Mouse (Mus musculus) brain, embryonic 14.5 days (tissue): ENCODE results near the gene Fkbp9. TPM values are rescaled to one million over a fixed set of nuclear protein-coding genes. Genes with fewer than 3 reads are reported as not detected.

Experiments
- DNase-seq: peaks from one replicate; pipeline ENCODE4 v3.0.0-alpha.2; 2011; ENCODE audit warnings: low read depth
- CTCF ChIP-seq: fragments of 200-500 bp; IDR thresholded peaks from 2 replicates; pipeline ENCODE4 v1.5.1; 2012; ENCODE audit warnings: inconsistent platforms, mild to moderate bottlenecking, moderate library complexity, borderline replicate concordance; ENCODE audit not compliant: insufficient read depth, insufficient read length; ENCODE audit errors: extremely low read depth
- POLR2A ChIP-seq: fragments of 200-500 bp; IDR thresholded peaks from 2 replicates; pipeline ENCODE4 v1.6.1; 2012; ENCODE audit warnings: mild to moderate bottlenecking, inconsistent platforms, borderline replicate concordance; ENCODE audit not compliant: poor library complexity, insufficient read depth, insufficient read length, severe bottlenecking; ENCODE audit errors: extremely low read depth
- polyA plus RNA-seq: library from polyadenylated mRNA; depleted of rRNA; stranded (reverse); fragments of >200 nt; gene quantifications from 2 replicates; pipeline ENCODE4 v1.2.3, GENCODE M21; 2012

Gene Fkbp9
- polyA plus RNA-seq, 1 experiment = 37.5 TPM

DNA sequence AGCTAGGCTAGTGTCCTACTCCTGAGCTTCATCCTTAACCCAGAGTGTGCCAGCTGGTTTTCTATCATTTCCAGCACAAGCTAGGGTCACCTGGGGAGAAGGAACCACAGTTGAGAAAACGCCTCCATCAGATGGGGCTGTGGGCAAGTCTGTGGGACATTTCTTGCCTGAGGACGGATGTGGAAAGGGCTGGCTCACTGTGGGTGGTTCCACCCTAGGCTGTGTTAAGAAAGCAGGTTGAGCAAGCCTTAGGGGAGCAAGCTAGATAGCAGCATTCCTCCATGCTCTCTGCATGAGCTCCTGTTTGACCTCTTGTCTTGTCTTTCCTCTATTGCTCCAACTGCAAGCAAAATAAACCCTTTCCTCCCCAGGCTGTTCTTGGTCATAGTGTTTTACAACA, 58.9 kb downstream of the Fkbp9 start:
- TF ChIP-seq POLR2A = no peak
- TF ChIP-seq CTCF = no peak

DNA sequence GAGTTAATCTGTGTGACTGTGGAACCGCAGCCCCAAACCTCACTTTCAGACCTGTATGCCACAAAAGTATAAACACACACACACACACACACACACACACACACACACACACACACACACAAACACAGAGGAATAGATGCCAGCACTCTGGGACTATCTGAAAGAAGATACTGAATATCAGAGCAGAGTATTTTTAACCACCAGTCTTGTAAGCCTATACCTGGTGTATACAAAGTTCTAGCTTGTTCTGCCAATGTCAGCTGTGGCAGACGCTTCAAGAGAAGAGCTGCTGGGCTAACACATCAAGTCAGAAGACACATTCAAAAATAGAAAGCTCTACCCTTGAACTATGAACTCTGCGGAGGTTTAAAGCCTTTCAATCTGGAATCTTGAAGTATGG, 67.7 kb downstream of the Fkbp9 start:
- DNase-seq = no peak
- TF ChIP-seq POLR2A (no peak), CTCF (no peak)

More for the DNA sequence above, 58.9 kb downstream of the Fkbp9 start:
- no peak for DNase-seq

DNA sequence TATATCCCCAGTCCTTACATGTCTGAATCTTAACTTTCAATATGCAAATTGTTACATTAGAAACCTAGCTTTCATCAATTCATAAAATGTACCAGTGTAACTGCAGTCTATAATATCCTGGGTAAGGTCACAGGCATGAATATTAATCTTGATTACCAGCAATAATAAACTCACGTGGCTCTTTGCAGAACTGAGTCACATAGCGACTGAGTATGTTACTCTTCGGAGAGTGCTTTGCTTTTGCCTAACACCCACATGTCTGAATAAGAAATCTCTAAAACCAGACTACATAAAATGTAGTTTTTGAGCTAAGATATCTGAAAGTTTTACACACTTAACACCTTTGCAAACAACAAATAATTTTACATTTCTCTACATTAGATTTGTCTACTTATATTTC, 69.5 kb downstream of the Fkbp9 start:
- no peak for DNase-seq
- no peak for TF ChIP-seq CTCF
- TF ChIP-seq POLR2A = no peak

DNA sequence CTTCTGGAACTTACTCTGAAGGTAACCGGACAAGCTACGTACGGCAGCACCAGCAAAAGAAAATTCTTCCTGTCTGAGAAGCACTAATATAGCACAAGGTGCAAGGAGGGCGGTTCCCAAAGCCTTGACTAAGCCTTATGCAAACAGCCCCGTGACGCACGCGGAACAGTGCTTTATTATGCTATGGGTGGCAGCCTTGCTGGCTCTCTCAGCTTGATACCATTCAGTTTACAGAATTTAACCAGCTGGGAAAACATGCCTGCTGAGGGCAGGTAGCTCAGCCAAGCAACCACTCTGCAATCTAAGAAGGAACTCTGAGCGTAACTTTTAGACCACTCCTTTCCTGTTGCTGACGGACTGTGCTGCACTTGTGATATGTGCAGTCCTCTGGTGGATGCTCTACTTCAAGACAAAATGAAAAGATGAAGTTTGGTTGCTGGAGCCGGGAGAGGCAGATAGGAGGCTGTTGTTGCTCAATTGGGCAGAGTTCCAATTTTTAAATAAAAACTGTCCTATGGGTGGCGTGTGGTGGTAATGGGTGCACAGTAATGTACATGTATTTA, 70.0 kb downstream of the Fkbp9 start:
- TF ChIP-seq POLR2A (no peak), CTCF (no peak)
- peak; percentile 47 for DNase-seq

DNA sequence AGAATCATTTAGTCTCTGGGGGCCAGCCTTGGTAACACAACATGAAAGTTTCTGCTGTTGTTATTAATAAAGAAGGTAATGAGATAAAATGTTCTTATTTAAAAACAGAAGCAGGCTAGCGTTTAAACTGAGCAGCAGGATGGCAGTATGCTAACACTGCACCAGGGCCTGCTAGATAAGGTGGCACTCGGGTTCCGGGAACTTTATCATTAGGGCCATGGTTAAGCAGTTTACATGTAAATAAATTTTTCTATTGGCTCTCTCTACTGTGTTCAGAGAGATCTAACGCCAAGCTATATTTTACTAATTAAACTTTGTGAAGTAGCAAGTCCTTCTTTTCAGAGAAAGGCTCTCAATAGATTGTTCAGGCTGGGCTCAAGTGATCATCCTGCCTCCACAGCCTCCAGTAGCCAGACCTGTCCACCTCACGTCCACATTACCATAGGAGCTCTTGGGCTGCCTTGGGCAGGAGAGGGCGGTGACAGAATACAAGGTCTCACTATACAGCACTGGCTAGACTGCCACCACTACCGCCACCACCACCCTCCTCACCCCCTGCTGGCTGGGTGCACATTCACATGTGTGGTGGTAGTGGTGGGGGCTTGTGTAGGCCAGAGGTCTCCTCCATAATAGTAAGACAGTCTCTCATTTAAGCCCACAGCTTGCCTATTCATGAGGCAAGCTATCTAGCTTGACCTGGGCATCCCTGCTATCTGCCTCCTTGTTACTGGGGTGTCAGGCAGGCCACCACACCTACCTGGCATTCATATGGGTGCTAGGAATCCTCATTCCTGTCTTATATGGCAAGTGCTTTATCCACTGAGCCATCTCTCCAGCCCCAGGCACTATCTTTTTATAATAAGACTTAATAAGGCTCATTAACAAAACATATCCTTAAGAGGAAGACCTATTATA, 71.0 kb downstream of the Fkbp9 start:
- TF ChIP-seq POLR2A = no peak
- TF ChIP-seq CTCF = no peak
- DNase-seq = no peak

DNA sequence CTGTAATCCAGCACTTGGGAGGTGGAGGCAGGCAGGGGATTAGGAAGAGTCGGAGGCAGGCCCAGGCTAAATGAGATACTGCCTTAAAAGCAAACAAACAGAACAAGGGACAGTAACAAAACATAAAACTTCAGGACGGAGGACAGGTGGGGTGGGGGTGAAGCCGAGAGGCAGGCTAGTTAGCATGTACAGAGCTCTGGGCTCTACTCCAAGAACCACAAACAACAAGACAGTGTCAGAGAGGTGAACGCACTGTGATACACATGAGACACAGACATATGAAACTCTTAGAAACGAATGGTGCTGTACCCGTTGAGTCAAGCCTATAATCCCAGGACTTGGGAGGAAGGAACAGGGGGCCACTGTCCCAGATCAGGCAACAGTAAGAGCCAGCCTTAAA, 72.0 kb downstream of the Fkbp9 start:
- DNase-seq = peak; percentile 36
- TF ChIP-seq CTCF (no peak), POLR2A (no peak)

- TF ChIP-seq POLR2A (no peak), CTCF (no peak)
- peak; percentile 29 for DNase-seq
Measured at GRCm38 (mm10) chr6:56904330-56904729, 72.5 kb downstream of the Fkbp9 start.

- no peak for TF ChIP-seq CTCF
- no peak for TF ChIP-seq POLR2A
- no peak for DNase-seq
Measured at GRCm38 (mm10) chr6:56904982-56905381, 73.1 kb downstream of the Fkbp9 start.

- DNase-seq = no peak
- TF ChIP-seq CTCF (no peak), POLR2A (no peak)
Measured at GRCm38 (mm10) chr6:56905486-56905885, 73.6 kb downstream of the Fkbp9 start.

DNA sequence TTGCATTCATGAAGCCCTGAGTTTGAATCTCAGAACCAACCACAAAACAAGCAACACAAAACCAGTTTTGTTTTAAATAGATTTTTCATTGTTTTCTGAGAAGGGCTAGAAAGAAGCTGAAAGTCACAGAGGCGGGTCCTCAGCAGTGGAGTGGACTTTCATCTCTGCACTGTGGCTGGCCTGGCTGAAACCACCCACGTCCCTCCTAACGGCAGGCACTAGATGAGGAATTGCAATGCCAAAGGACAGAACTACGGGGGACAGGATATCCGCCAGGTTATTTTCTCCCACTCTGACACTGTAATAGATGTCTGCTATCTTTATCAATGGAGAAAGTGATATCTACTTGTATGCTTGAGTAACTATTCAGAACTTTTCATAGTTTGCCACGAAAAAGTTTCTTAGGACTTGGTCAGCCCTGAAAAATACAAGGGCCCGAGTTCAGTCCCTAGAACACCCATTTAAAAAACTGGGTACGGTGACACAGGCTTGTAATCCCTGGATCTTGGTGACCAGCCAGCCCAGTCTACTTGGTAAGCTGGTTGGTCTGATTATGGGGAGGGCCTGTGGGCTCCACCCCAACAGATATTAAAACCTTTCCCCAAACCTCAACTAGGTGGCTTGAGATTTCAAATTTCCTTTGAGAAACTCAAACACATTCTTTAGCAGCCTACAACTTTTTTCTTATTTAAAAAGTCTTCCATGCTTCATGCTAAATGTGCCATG, 74.4 kb downstream of the Fkbp9 start:
- no peak for DNase-seq
- no peak for TF ChIP-seq POLR2A
- TF ChIP-seq CTCF = no peak

DNA sequence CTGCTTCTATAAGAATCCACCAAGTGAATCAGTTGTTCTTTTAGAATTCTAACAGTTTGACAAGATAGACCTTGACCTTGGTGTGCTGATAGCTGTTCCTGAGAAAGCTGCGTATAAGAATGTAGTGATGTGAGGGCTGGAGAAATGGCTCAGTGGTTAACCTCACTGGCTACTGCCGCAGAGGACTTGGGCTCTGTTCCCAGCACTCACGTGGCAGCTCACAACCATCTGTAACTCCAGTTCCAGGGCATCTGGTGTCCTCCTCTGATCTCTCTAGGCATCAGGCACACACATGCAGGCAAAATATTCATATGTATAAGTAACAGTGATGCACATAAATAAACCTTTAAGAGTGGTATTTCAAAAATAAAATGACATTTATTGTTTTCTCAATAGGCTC, 76.1 kb downstream of the Fkbp9 start:
- DNase-seq = no peak
- TF ChIP-seq POLR2A = no peak
- TF ChIP-seq CTCF = no peak
